Mouse (Mus musculus) left cerebral cortex, adult 2 months (tissue): ENCODE data around the gene 4930469K13Rik. TPM values are rescaled to one million over a fixed set of nuclear protein-coding genes. Genes with fewer than 3 reads are reported as not detected.
"Not testable (repeated sequence)": the region's sequence is repeated elsewhere in the genome, so short reads cannot be mapped to it uniquely, and the experiment has no call there.

Experiments used
- DNase-seq, 2 experiments: peaks; one replicate each; pipeline ENCODE4 v3.0.0; 2021 to 2022; ENCODE audit warnings: low spot score in 2 of 2, mixed read lengths in 1 of 2; ENCODE audit errors: extremely low spot score in 1 of 2
- H3K27ac ChIP-seq: fragments of 200-600 bp; 2 replicates; pipeline ENCODE4 v1.8.1; 2022
- H3K4me3 ChIP-seq: fragments of 200-600 bp; 2 replicates; pipeline ENCODE4 v1.8.1; 2022
- CTCF ChIP-seq: fragments of 200-600 bp; IDR thresholded peaks from 2 replicates; pipeline ENCODE4 v1.8.1; 2022; ENCODE audit warnings: antibody characterized with exemption, mild to moderate bottlenecking, moderate library complexity
- intact Hi-C: fragments of 180-260 bp; cut with DNase I; formaldehyde crosslinking; loops from one replicate; pipeline ENCODE4 v1.15.1; 2025
- long read RNA-seq, 2 experiments: library from polyadenylated mRNA; stranded (forward); transcript quantifications; one replicate each; pipeline ENCODE4 v2.0.0; 2021; ENCODE audit warnings: borderline mapping rate in 2 of 2
- total RNA-seq, 2 experiments: library from RNA; stranded (reverse); gene quantifications; 2 replicates each; pipeline ENCODE4 v1.2.3; 2021

4930469K13Rik gene
- not detected for total RNA-seq
- long read RNA-seq, experiment 1, result 0 reads
- long read RNA-seq, experiment 2, partial matches to known transcripts, result 0 of 2 reads
- long read RNA-seq, experiment 2, other reads (novel, unspliced or antisense), result 2 of 2 reads

DNA sequence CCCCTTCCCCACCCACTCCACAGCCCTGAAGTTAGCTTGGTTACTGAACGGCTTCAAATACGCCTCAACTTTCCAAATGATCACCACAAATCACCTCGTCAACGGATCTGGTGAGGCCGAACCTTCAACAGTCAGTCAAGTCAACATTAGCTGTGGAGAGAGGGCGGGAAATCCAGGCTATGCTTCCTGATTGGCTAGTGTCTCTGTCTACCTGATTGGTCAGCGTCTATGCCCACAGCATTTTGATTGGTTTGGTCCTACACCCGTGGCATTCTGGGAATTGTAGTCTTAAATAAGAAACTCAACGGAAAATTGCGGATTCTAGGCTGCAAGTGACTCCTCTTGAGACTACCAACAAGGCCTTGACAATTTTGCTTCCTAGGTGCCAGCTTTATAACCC lies at the start of gene 4930469K13Rik:
TSS of gene 4930469K13Rik (minus strand) at position 133 of the 400 bp plus-strand sequence.
- TF ChIP-seq CTCF, result no peak
- Histone ChIP-seq H3K4me3 (no peak within 1 kb of the TSS), H3K27ac (no peak within 1 kb of the TSS)
- intact Hi-C loops, result no loop called here
- DNase-seq, result no peak

GRCm38 (mm10) chr11:34146934-34147333 lies 48.6 kb upstream of the 4930469K13Rik start:
- Histone ChIP-seq H3K4me3 (no peak overlapping the region), H3K27ac (no peak overlapping the region)
- intact Hi-C loops, result loop anchor here (5.0 kb wide), 1 partner anchor 670 kb away; no protein-coding TSS in a partner anchor
- no peak for DNase-seq
- peak; percentile 29 for TF ChIP-seq CTCF

DNA sequence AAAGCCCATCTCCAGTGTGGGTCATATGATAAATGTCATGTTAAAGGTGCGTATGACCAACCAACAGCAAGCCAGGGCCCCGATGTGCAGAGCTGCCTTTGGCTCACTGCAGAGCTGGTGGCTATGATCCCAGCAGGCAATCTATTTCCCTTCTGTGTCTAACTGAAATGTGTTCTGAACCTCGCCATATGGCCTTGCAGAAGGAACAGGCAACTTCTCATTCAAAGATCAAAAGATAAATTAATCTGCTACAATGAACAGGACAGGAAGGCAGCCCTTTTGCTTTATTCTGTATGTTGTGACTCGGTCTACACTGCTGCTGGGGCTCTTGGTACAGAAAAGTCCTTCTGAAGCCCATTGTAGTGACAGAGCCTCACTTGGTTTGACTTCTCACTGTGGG lies 46.1 kb upstream of the 4930469K13Rik start:
- Histone ChIP-seq H3K27ac (no peak overlapping the region), H3K4me3 (no peak overlapping the region)
- intact Hi-C loops, result no loop called here
- DNase-seq, result no peak
- no peak for TF ChIP-seq CTCF

GRCm38 (mm10) chr11:34143984-34144383 lies 45.6 kb upstream of the 4930469K13Rik start:
- intact Hi-C loops, result no loop called here
- no peak for TF ChIP-seq CTCF
- Histone ChIP-seq H3K27ac (no peak overlapping the region), H3K4me3 (no peak overlapping the region)
- no peak for DNase-seq

DNA sequence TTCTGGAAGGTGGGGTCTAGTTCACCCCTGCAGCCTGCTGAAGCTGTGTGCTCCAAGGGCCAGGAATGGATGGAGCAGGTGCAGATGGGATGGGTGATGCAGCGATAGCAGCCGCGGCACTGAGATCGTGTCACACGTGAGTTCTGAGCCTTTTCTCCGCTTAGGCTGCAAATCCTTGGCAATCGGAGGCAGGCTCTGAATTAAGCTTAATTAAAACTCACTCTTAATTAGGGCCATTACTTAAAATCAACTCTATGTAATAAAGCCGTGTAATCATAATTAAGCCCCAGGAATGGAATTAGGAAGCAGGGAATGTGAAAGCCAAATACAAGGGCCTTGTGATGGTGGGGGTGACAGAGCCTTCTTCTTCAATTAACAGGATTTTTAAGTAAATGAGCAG lies 40.9 kb upstream of the 4930469K13Rik start:
- no peak for TF ChIP-seq CTCF
- intact Hi-C loops, result no loop called here
- no peak overlapping the region for H3K27ac ChIP-seq
- H3K4me3 ChIP-seq, result no peak overlapping the region
- no peak for DNase-seq

GRCm38 (mm10) chr11:34128412-34128811 lies 30.1 kb upstream of the 4930469K13Rik start:
- no peak overlapping the region for H3K4me3 ChIP-seq
- no peak for TF ChIP-seq CTCF
- no peak overlapping the region for H3K27ac ChIP-seq
- intact Hi-C loops, result no loop called here
- no peak for DNase-seq

- DNase-seq, H3K4me3 ChIP-seq, H3K27ac ChIP-seq, intact Hi-C loops: not testable (repeated sequence)
Measured at GRCm38 (mm10) chr11:34125727-34126126, 27.4 kb upstream of the 4930469K13Rik start.

GRCm38 (mm10) chr11:34124852-34125251 lies 26.5 kb upstream of the 4930469K13Rik start:
- no peak for DNase-seq
- Histone ChIP-seq H3K27ac (no peak overlapping the region), H3K4me3 (no peak overlapping the region)
- no peak for TF ChIP-seq CTCF
- intact Hi-C loops, result no loop called here

DNA sequence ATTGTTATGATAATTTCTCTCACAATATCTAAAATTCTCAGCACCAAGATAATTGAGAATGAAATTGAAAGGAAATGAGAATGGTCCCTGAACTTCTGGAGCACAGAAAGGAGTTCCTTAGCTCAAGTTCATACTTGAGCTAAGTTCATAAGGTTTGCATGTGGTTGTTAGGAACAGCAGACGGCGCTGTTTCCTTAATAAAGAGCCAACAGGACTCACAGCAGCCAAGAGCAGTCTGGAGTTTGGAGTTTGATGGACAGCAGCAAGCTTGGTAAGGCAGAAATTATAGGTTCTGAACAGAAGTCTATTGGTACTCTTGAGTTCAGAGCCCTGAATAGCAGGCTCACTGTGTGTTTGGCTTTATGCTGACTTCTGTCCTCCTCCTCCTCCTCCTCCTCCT lies 24.8 kb upstream of the 4930469K13Rik start:
- no peak overlapping the region for H3K27ac ChIP-seq
- intact Hi-C loops, result loop anchor here (1.0 kb wide), 1 partner anchor 90 kb away; no protein-coding TSS in a partner anchor
- no peak overlapping the region for H3K4me3 ChIP-seq
- DNase-seq, result peak in 1 of 2 experiments; percentile 30
- peak; percentile 70 for TF ChIP-seq CTCF

GRCm38 (mm10) chr11:34118319-34118718 lies 20.0 kb upstream of the 4930469K13Rik start:
- intact Hi-C loops, result no loop called here
- no peak for DNase-seq
- Histone ChIP-seq H3K4me3 (no peak overlapping the region), H3K27ac (no peak overlapping the region)
- no peak for TF ChIP-seq CTCF

DNA sequence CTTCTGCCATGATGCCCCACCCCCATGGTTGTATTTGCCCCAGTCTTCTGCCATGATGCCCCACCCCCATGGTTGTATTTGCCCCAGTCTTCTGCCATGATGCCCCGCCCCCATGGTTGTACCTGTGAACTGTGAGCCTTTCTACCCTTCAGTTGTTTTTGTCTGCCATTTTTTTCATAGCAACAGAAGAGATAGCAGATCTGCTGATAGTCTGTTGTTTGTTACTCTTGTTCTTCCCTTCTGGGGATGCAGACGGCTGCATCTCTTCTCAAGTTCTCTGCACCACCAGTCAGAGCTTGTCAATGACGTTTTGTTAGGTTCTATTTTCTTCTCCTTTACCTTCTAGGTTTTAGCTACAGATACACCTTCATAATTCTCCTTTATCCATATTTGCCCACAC lies 19.2 kb upstream of the 4930469K13Rik start:
- intact Hi-C loops, result no loop called here
- Histone ChIP-seq H3K27ac (no peak overlapping the region), H3K4me3 (no peak overlapping the region)
- DNase-seq, result no peak
- TF ChIP-seq CTCF, result no peak

DNA sequence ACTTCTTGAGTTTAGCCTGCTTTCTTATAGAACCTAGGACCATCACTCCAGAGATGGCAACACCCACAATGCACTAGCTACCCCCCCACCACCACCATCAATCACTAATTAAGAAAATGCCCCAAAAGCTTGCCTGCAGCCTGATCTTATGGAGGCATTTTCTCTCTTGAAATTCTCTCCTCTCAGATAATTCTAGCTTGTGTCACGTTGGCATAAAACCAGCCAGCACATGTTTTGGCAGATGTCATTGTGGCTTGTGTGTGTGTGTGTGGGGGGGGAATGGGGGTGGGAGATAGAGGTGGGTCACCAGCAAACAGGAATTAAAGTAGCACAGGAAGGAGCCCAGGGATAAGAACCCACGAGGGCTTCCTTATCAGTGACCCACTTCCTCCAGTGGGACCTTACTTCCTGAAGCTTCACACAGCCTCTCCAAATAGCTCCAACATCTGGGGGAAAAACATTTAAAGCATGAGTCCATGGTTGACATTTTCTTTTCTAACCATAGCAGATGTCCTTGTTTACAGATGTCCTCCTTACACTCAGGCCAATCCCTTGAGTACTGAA lies 18.3 kb upstream of the 4930469K13Rik start:
- DNase-seq, result no peak
- Histone ChIP-seq H3K4me3 (no peak overlapping the region), H3K27ac (no peak overlapping the region)
- TF ChIP-seq CTCF, result no peak
- intact Hi-C loops, result no loop called here

DNA sequence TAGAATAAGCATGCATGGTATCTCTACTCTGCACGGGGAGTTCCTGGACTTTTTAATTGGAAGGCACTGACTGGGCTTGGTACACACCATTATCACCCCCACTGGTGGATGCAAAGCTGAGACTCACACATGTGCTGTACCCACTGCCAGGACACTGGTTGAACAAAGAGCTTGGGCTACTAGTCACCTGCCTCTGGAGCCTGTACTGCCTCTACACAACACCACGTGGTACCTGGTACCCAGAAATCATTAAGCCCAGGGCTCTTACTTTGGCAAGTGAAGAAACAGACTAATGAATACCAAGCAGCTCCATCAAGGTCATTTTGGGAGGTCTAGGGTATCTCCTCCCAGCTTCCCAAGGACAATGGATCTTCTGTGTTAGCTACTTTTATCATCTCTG lies 15.4 kb upstream of the 4930469K13Rik start:
- Histone ChIP-seq H3K27ac (no peak overlapping the region), H3K4me3 (no peak overlapping the region)
- intact Hi-C loops, result no loop called here
- no peak for DNase-seq
- TF ChIP-seq CTCF, result no peak
